Mouse (Mus musculus) effector memory CD4-positive, alpha-beta T cell, adult 5 months (primary cell): ENCODE results near the gene Olfr1246. TPM values are rescaled to one million over a fixed set of nuclear protein-coding genes. Genes with fewer than 3 reads are reported as not detected.

Experiments
- polyA plus RNA-seq: library from polyadenylated mRNA; unstranded; fragments of 100-300 nt; shearing (Covaris generic); gene quantifications from one replicate; pipeline ENCODE4 v1.2.1, GENCODE M21; 2017

The Olfr1246 gene
- not detected for polyA plus RNA-seq

GRCm38 (mm10) chr2:89593057-89593456 lies at the start of gene Olfr1246:
Gene Olfr1246, minus strand, starts transcription at chr2:89593157.

GRCm38 (mm10) chr2:89634883-89635282 lies 41.9 kb upstream of the Olfr1246 start, which contains the start of gene Olfr1249:
Gene Olfr1249, minus strand, starts transcription at chr2:89634983.

GRCm38 (mm10) chr2:89618145-89618544 lies 25.2 kb upstream of the Olfr1246 start, which contains the start of gene Olfr1248:
Gene Olfr1248, minus strand, starts transcription at chr2:89618245.

GRCm38 (mm10) chr2:89614030-89614429 lies 21.1 kb upstream of the Olfr1246 start, which contains the start of gene Olfr1247:
Gene Olfr1247, minus strand, starts transcription at chr2:89614130.

GRCm38 (mm10) chr2:89578347-89578746 lies 14.6 kb downstream of the Olfr1246 start, which contains the start of gene Olfr1245:
Gene Olfr1245, minus strand, starts transcription at chr2:89578447.

Other genes starting within 250 kb of the Olfr1246 start
- not detected for gene Olfr1234, start 228.3 kb downstream of the Olfr1246 start, polyA plus RNA-seq
- gene Olfr1238, start 183.5 kb downstream of the Olfr1246 start, polyA plus RNA-seq = 0.07 TPM
- gene Olfr1239, start 172.8 kb downstream of the Olfr1246 start, polyA plus RNA-seq = not detected
- gene Olfr1240, start 150.2 kb downstream of the Olfr1246 start, polyA plus RNA-seq = not detected
- gene Olfr1241, start 106.0 kb downstream of the Olfr1246 start, polyA plus RNA-seq = not detected
- gene Olfr1242, start 94.8 kb downstream of the Olfr1246 start, polyA plus RNA-seq = not detected
- gene Olfr1243, start 61.7 kb downstream of the Olfr1246 start, polyA plus RNA-seq = not detected
- not detected for gene Olfr1245, start 14.7 kb downstream of the Olfr1246 start, polyA plus RNA-seq
- not detected for gene Olfr1247, start 21.0 kb upstream of the Olfr1246 start, polyA plus RNA-seq
- not detected for gene Olfr1248, start 25.1 kb upstream of the Olfr1246 start, polyA plus RNA-seq
- not detected for gene Olfr1249, start 41.8 kb upstream of the Olfr1246 start, polyA plus RNA-seq
- not detected for gene Olfr1250, start 68.3 kb upstream of the Olfr1246 start, polyA plus RNA-seq
- gene Olfr1251, start 78.8 kb upstream of the Olfr1246 start, polyA plus RNA-seq = not detected
- gene Olfr1252, start 131.9 kb upstream of the Olfr1246 start, polyA plus RNA-seq = not detected
- gene Olfr1253, start 163.9 kb upstream of the Olfr1246 start, polyA plus RNA-seq = not detected
- gene Olfr1254, start 200.5 kb upstream of the Olfr1246 start, polyA plus RNA-seq = not detected
- gene Olfr1255, start 218.9 kb upstream of the Olfr1246 start, polyA plus RNA-seq = not detected
- gene Olfr1256, start 248.4 kb upstream of the Olfr1246 start, polyA plus RNA-seq = not detected